Comparison of ENCODE assay signal across 11 mouse cellular contexts in genomic region chr1:91095258-91095657, GRCm38 (mm10). TPM values are rescaled to one million over a fixed set of nuclear protein-coding genes. Genes with fewer than 3 reads are reported as not detected.
DNase-seq lines count a peak whose midpoint lies in the region; ATAC-seq and TF ChIP-seq lines count a peak whose summit lies in the region.
"Had no signal": no experiment of that assay in that cellular context is flagged by ENCODE, and none has a peak within 500 bp of the region (broad histone marks: within the 10 kb centered on the region; RNA-seq: fewer than 3 reads in every experiment).

No protein-coding gene starts in this region.

- no peak overlapping the region for H3K4me3 ChIP-seq in kidney, adult 2 months (ENCODE audit: insufficient read depth, low read depth, low read length)
- no peak overlapping the region for H3K4me3 ChIP-seq in bone marrow, adult 2 months (replicated peaks; ENCODE audit: control insufficient read depth, low read depth, low read length)
- H3K4me3 ChIP-seq in small intestine, adult 2 months (ENCODE audit: low read depth, low read length), result no peak overlapping the region
- H3K4me3 ChIP-seq: intestine, embryonic 15.5 days; midbrain, embryonic 15.5 days had no signal

- no peak for TF ChIP-seq CTCF in kidney, adult 2 months (conservative IDR thresholded peaks at IDR 0.05; ENCODE audit: insufficient read depth, insufficient read length, low read depth, low read length)
- no peak for TF ChIP-seq CTCF in bone marrow, adult 2 months (IDR thresholded peaks at IDR 0.05; ENCODE audit: control insufficient read depth, insufficient read depth, low read length)
- TF ChIP-seq CTCF in small intestine, adult 2 months (IDR thresholded peaks at IDR 0.05; ENCODE audit: extremely low read depth, insufficient read length, insufficient replicate concordance, low read depth, low read length), result no peak

- H3K4me1 ChIP-seq in kidney, adult 2 months (ENCODE audit: control insufficient read depth, insufficient read depth, low read length), result peaks cover 13% of the 10 kb centered on the region; the same call in 1 of the 2 replicates
- H3K4me1 ChIP-seq in bone marrow, adult 2 months (ENCODE audit: control insufficient read depth, insufficient read depth, low read length), result peaks cover 20% of the 10 kb centered on the region
- peaks cover 21% of the 10 kb centered on the region for H3K4me1 ChIP-seq in small intestine, adult 2 months (ENCODE audit: control insufficient read depth, insufficient read depth, insufficient read length, low read length)
- H3K4me1 ChIP-seq: midbrain, embryonic 15.5 days had no signal

- TF ChIP-seq POLR2A in kidney, adult 2 months (IDR thresholded peaks at IDR 0.05; ENCODE audit: low read depth, low read length), result no peak
- no peak for TF ChIP-seq POLR2A in bone marrow, adult 2 months (IDR thresholded peaks at IDR 0.05; ENCODE audit: borderline replicate concordance, control insufficient read depth, low read depth, low read length)
- no peak for TF ChIP-seq POLR2A in small intestine, adult 2 months (IDR thresholded peaks at IDR 0.05; ENCODE audit: low read depth, low read length)

- peak; percentile 53 for ATAC-seq in CD4-positive, CD25-positive, alpha-beta regulatory T cell, adult 4 months
- ATAC-seq: intestine, embryonic 15.5 days; midbrain, embryonic 15.5 days had no signal

- H3K36me3 ChIP-seq in kidney, adult 2 months (ENCODE audit: control insufficient read depth, insufficient read depth, low read length), result no peaks in the 10 kb centered on the region
- 0 out of 2 replicates have a peak, but pooled peaks cover 4% of the 10 kb centered on the region for H3K36me3 ChIP-seq in small intestine, adult 2 months (ENCODE audit: control insufficient read depth, insufficient read depth, low read length)
- H3K36me3 ChIP-seq: intestine, embryonic 15.5 days; midbrain, embryonic 15.5 days had no signal

- H3K27ac ChIP-seq in kidney, adult 2 months (ENCODE audit: insufficient read depth, low read depth, low read length), result peak overlapping the region; percentile 6; the same call in 1 of the 2 replicates
- peak overlapping the region; percentile 64; the same call in 1 of the 2 replicates for H3K27ac ChIP-seq in bone marrow, adult 2 months (ENCODE audit: control insufficient read depth, insufficient read depth, low read depth, low read length, poor library complexity)
- peak overlapping the region; percentile 14; the same call in 1 of the 2 replicates for H3K27ac ChIP-seq in small intestine, adult 2 months (ENCODE audit: insufficient read depth, low read depth, low read length)
- H3K27ac ChIP-seq: intestine, embryonic 15.5 days; midbrain, embryonic 15.5 days had no signal

- no peaks in the 10 kb centered on the region for H3K27me3 ChIP-seq in kidney, adult 2 months (replicated peaks; ENCODE audit: control insufficient read depth, insufficient read depth, low read length)
- H3K27me3 ChIP-seq in small intestine, adult 2 months (ENCODE audit: control insufficient read depth, insufficient read depth, low read length), result no peaks in the 10 kb centered on the region
- H3K27me3 ChIP-seq: intestine, embryonic 15.5 days; midbrain, embryonic 15.5 days had no signal

- DNase-seq in kidney, adult 2 months, result no peak
- DNase-seq in kidney, postnatal 14 days, result no peak
- DNase-seq in embryo, embryonic 10.5 days (ENCODE audit: low spot score), result no peak
- DNase-seq in layer of hippocampus, adult 9-10 months (ENCODE audit: low spot score), result no peak
- no peak for DNase-seq in cerebellum, adult 11 months
- DNase-seq: left cerebral cortex, postnatal 4 days had no signal

- 57% methylated on average over 3 of the region's 3 CpGs for WGBS in kidney, adult 2 months
- 66% methylated on average over 3 of the region's 3 CpGs for WGBS in bone marrow, adult 2 months
- 26% methylated on average over 3 of the region's 3 CpGs for WGBS in small intestine, adult 2 months

RNA-seq across cellular contexts. Expression of gene Rbm44, which starts 49.6 kb away (rescaled TPM):
- polyA plus RNA-seq in kidney, adult 2 months (2012; rRNA removed), result 0.01 TPM in 1 of 2 replicates, not detected in the other
- 1 to 10 TPM in 1 of 2 experiments, under 1 TPM in 1; 0.83 to 2.2 TPM for polyA plus RNA-seq in CD4-positive, CD25-positive, alpha-beta regulatory T cell, adult 4 months (2017; shearing (Covaris generic))
- polyA plus RNA-seq in bone marrow, adult 2 months (2011; ENCODE audit: insufficient read depth, insufficient read length, low replicate concordance, missing spikeins), result 4.2 and 11.0 TPM in 2 replicates
- not detected in 2 replicates for polyA plus RNA-seq in small intestine, adult 2 months (2012; rRNA removed)

Comparison
In these comparisons a context has a peak if more than half of its experiments do, and no peak if none do; other contexts are left out.
1. H3K27ac ChIP-seq: peak in every context shown above with its lines; median percentile 64 in bone marrow, adult 2 months; 14 in small intestine, adult 2 months; 6 in kidney, adult 2 months.